8 mouse cellular contexts compared by ENCODE assay signal in the genomic region with DNA sequence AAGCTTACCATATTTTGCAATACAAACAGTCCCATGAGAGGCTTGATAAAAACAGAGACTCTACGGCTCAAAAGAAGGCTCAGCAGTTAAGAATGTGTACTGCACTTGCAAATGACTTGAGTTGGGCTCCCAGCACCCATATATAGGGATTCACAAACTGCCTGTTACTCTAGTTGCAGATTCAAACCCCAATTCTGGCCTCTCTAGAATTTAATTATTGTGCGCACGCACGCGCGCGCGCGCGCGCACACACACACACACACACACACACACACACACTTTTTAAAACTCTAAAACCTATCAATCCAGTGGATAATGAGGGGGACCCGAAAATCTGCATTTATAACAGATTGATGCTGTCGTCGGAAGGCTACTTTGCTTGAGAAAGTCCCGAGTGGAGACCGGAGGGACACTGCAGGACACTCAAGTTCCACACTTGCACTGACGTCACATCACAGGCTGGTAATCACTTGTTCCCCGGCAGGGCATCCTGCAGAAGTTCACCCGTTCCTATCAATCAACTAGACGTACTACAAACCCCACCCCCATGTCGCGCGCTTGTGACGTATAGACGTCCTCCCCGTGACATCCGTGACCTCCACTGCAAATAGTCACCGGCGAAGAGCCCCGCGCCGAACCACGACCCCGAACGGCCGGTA. TPM values are rescaled to one million over a fixed set of nuclear protein-coding genes. Genes with fewer than 3 reads are reported as not detected.
A peak's percentile ranks its signal among the peaks of the same experiment; 100 is the strongest.
DNase-seq lines count a peak whose midpoint lies in the region; ATAC-seq lines count a peak whose summit lies in the region.

No protein-coding gene starts in this region.

- peak; percentile 93 for ATAC-seq in common myeloid progenitor, adult 5-6 weeks (replicated peaks; ENCODE audit: low read depth, poor library complexity, severe bottlenecking)
- peak; percentile 95 for ATAC-seq in hindbrain, embryonic 16.5 days

- H3K27me3 ChIP-seq in hindbrain, embryonic 16.5 days (replicated peaks; ENCODE audit: control insufficient read depth, insufficient read depth, low read length) = no peaks in the 10 kb centered on the region

- H3K36me3 ChIP-seq in hindbrain, embryonic 16.5 days (ENCODE audit: control insufficient read depth, insufficient read depth, low read length) = peaks cover 2% of the 10 kb centered on the region; the same call in 1 of the 2 replicates

- peak overlapping the region; percentile 90 for H3K9ac ChIP-seq in hindbrain, embryonic 16.5 days (ENCODE audit: low read depth, low read length)

- peak overlapping the region; percentile 75 for H3K4me2 ChIP-seq in hindbrain, embryonic 16.5 days (ENCODE audit: low read length)

- peak overlapping the region; percentile 100 for H3K27ac ChIP-seq in hindbrain, embryonic 16.5 days (ENCODE audit: low read depth, low read length)

- peak; percentile 95 for DNase-seq in adipocyte (ENCODE audit: low spot score)
- peak; percentile 98 for DNase-seq in gastrocnemius, adult 18-20 months (ENCODE audit: low spot score)
- DNase-seq in left cerebral cortex, adult 11 months (ENCODE audit: low spot score) = peak; percentile 95
- peak; percentile 99 for DNase-seq in lung, postnatal 36 days
- peak; percentile 91 for DNase-seq in retina, postnatal 7 days (ENCODE audit: low read depth, low spot score)
- DNase-seq in urinary bladder, postnatal 14 days (ENCODE audit: low spot score) = peak; percentile 97

- no peaks in the 10 kb centered on the region for H3K9me3 ChIP-seq in hindbrain, embryonic 16.5 days (ENCODE audit: control insufficient read depth, low read length)

- under 1% methylated on average over 36 of the region's 36 CpGs for WGBS in hindbrain, embryonic 16.5 days

- peaks cover 6% of the 10 kb centered on the region for H3K4me1 ChIP-seq in hindbrain, embryonic 16.5 days (ENCODE audit: control insufficient read depth, insufficient read depth, low read depth, low read length)

- peak overlapping the region; percentile 76 for H3K4me3 ChIP-seq in hindbrain, embryonic 16.5 days (ENCODE audit: low read length)

RNA-seq across cellular contexts. Expression of a gene that starts 0.5 kb away (rescaled TPM):
- 19.0 and 23.5 TPM in 2 replicates for total RNA-seq in common myeloid progenitor, adult 5-6 weeks (2017)
- total RNA-seq in gastrocnemius, adult 18-20 months (2021) = 10 to 100 TPM; 46.4 to 57.7 TPM
- polyA plus RNA-seq in hindbrain, embryonic 16.5 days (2015; fragmentation: Nextera tagmentation; extraction: Ambion mirVana) = 104 and 116 TPM in 2 replicates

RNA-seq across cellular contexts. Expression of a gene that starts 40.9 kb away (rescaled TPM):
- total RNA-seq in common myeloid progenitor, adult 5-6 weeks (2017) = 6.5 and 8.3 TPM in 2 replicates
- 1 to 10 TPM; 5.2 to 8.2 TPM for total RNA-seq in gastrocnemius, adult 18-20 months (2021)
- 0.89 and 1.0 TPM in 2 replicates for polyA plus RNA-seq in hindbrain, embryonic 16.5 days (2015; fragmentation: Nextera tagmentation; extraction: Ambion mirVana)

RNA-seq across cellular contexts. Expression of a gene that starts 51.9 kb away (rescaled TPM):
- total RNA-seq in common myeloid progenitor, adult 5-6 weeks (2017) = not detected in 2 replicates
- 10 to 100 TPM in 1 of 2 experiments, 1 to 10 TPM in 1; 9.6 to 13.1 TPM for total RNA-seq in gastrocnemius, adult 18-20 months (2021)
- polyA plus RNA-seq in hindbrain, embryonic 16.5 days (2015; fragmentation: Nextera tagmentation; extraction: Ambion mirVana) = 7.9 and 8.0 TPM in 2 replicates

Comparison
In these comparisons a context has a peak if more than half of its experiments do, and no peak if none do; other contexts are left out.
1. Peak in every context shown above with its lines: DNase-seq, ATAC-seq, H3K4me3 ChIP-seq and H3K27ac ChIP-seq.
2. RNA of a gene that starts 51.9 kb away (total RNA-seq): 9.6 to 13.1 TPM in gastrocnemius, adult 18-20 months; not detected in common myeloid progenitor, adult 5-6 weeks; every median in the first group is over 10 times any median in the second.